Mouse (Mus musculus) lung, embryonic 16.5 days (tissue): Measurements from ENCODE around the gene Inha. TPM values are rescaled to one million over a fixed set of nuclear protein-coding genes. Genes with fewer than 3 reads are reported as not detected.

ENCODE experiments used
- ATAC-seq: fragments of 200-750 bp; cut with Nextera tagmentation; 2 replicates; pipeline ENCODE4 v1.8.0; 2017; ENCODE audit warnings: low read depth, mild to moderate bottlenecking, moderate library complexity
- H3K27ac ChIP-seq: fragments of 300-500 bp; sonication (generic); 2 replicates; pipeline ENCODE4 v1.5.1; 2014; ENCODE audit warnings: mild to moderate bottlenecking, control low read depth, low read length
- H3K27me3 ChIP-seq: fragments of 300-500 bp; sonication (generic); 2 replicates; pipeline ENCODE4 v1.6.1; 2014; ENCODE audit warnings: low read depth, low read length, mixed read lengths; ENCODE audit not compliant: control insufficient read depth, insufficient read depth
- H3K36me3 ChIP-seq: fragments of 300-500 bp; sonication (generic); 2 replicates; pipeline ENCODE4 v1.6.1; 2014; ENCODE audit warnings: low read length; ENCODE audit not compliant: control insufficient read depth, insufficient read depth
- H3K4me1 ChIP-seq: fragments of 300-500 bp; sonication (generic); replicated peaks from 2 replicates; pipeline ENCODE4 v1.6.1; 2014; ENCODE audit warnings: low read length, mixed read lengths; ENCODE audit not compliant: control insufficient read depth, insufficient read depth
- H3K4me2 ChIP-seq: fragments of 300-500 bp; sonication (generic); 2 replicates; pipeline ENCODE4 v1.6.1; 2014; ENCODE audit warnings: low read depth, low read length, control low read depth
- H3K4me3 ChIP-seq: fragments of 300-500 bp; sonication (generic); 2 replicates; pipeline ENCODE4 v1.5.1; 2014; ENCODE audit warnings: mild to moderate bottlenecking, low read length, control low read depth
- H3K9ac ChIP-seq: fragments of 300-500 bp; sonication (generic); 2 replicates; pipeline ENCODE4 v1.6.1; 2014; ENCODE audit warnings: low read length, control low read depth
- H3K9me3 ChIP-seq: fragments of 300-500 bp; sonication (generic); 2 replicates; pipeline ENCODE4 v1.6.1; 2016; ENCODE audit warnings: low read length; ENCODE audit not compliant: control insufficient read depth
- WGBS: fragments of 180-500 bp; shearing (Covaris S2); extraction: QIAGEN DNeasy Blood & Tissue Kit; methylation state at CpG from one replicate; pipeline ENCODE4 v1.1.7; 2014; 5-methylcytosine and 5-hydroxymethylcytosine counted together
- polyA plus RNA-seq: library from polyadenylated mRNA; unstranded; fragments of >200 nt; fragmentation: Nextera tagmentation; extraction: Ambion mirVana; gene quantifications from 2 replicates; pipeline ENCODE4 v1.2.1, GENCODE M21; 2015

Gene Inha
- polyA plus RNA-seq, 1 experiment from 2014 or later, result 3.8 TPM

DNA sequence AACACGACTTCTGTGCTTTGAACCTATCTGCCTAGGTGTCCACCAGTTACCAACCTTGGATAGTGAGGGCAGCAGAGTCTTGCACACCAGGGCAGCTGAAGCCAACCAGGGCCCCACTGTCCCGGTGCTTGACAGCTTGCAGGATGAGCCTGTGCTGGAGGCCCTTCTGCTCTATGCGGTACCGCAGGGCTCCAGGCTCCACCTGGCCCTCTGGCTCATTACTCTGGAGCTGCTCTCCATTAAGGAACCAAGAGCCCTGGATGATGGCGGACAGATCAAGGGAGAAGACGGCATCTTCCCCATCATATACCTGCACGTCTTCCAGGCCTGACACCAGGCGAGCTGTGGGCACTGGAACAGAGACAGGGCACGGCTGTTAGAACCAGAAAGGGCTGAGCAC lies 5.0 kb upstream of the Inha start:
- H3K4me3 ChIP-seq, result no peak overlapping the region
- H3K27me3 ChIP-seq, result no peaks in the 10 kb centered on the region
- no peaks in the 10 kb centered on the region for H3K9me3 ChIP-seq
- peaks cover 13% of the 10 kb centered on the region for H3K4me1 ChIP-seq
- no peak overlapping the region for H3K27ac ChIP-seq
- no peak overlapping the region for H3K4me2 ChIP-seq
- ATAC-seq, result no peak
- H3K36me3 ChIP-seq, result peaks cover 43% of the 10 kb centered on the region
- WGBS, result 91% methylated on average over 9 of the region's 9 CpGs
- no peak overlapping the region for H3K9ac ChIP-seq

DNA sequence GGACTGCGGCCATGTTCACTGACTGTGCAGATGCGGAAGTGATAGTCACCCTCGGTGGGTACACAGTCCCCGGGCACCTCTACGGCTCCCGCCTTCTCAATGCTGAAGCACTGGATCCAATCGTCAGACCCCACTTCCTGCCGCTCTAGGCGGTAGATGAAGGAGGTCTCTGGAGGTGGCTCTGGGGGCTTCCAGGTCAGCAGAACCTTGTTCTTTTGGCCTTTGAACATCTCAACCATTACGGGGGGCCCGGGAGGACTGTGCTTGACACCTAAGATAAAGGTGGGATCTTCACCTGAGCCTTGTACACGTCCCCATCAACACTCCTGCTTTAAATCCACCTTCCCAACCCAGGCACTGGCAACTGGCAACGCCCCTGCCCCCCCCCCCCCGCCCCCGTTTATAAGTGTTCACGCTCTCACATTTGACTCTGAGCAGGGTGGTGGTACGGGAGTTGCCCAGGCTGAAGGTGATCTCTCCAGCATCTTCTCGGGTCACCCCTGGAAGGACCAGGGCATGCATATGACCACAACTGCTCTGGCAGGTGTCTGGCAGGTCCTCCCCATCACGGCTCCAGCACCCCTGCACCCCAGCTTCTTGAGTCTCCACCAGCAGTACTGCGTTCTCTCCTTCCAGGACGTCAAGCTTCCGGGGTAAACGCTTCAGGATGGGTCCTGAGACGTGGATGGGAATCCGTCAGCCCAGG lies 3.8 kb upstream of the Inha start:
- ATAC-seq, result no peak
- H3K4me1 ChIP-seq, result peaks cover 13% of the 10 kb centered on the region
- 81% methylated on average over 24 of the region's 25 CpGs for WGBS
- peaks cover 33% of the 10 kb centered on the region for H3K36me3 ChIP-seq
- no peak overlapping the region for H3K4me3 ChIP-seq
- no peaks in the 10 kb centered on the region for H3K9me3 ChIP-seq
- no peaks in the 10 kb centered on the region for H3K27me3 ChIP-seq
- H3K4me2 ChIP-seq, result no peak overlapping the region
- no peak overlapping the region for H3K27ac ChIP-seq
- H3K9ac ChIP-seq, result no peak overlapping the region

DNA sequence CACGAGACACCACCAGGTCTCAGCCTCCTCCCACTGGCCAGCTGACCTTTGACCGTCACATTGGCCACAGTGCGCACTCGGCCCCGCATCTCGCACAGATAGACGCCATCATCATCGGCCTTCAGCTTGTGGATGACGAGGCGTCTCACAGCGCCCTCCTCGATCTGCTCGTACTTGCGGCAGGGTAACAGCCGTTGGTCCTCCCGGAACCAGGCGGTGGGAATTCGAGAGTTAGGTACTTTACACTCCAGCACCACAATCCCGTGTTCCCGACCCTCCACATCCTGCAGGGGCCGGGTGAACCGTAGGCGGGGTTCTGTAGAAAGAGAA lies 3.3 kb upstream of the Inha start:
- H3K9ac ChIP-seq, result peak overlapping the region; percentile 33; the same call in 1 of the 2 replicates
- no peaks in the 10 kb centered on the region for H3K9me3 ChIP-seq
- H3K27ac ChIP-seq, result no peak overlapping the region
- 70% methylated on average over 23 of the region's 23 CpGs for WGBS
- no peaks in the 10 kb centered on the region for H3K27me3 ChIP-seq
- H3K4me3 ChIP-seq, result peak overlapping the region; percentile 7; the same call in 1 of the 2 replicates
- H3K4me1 ChIP-seq, result peaks cover 13% of the 10 kb centered on the region
- H3K36me3 ChIP-seq, result peaks cover 28% of the 10 kb centered on the region
- H3K4me2 ChIP-seq, result peak overlapping the region; percentile 96
- no peak for ATAC-seq

DNA sequence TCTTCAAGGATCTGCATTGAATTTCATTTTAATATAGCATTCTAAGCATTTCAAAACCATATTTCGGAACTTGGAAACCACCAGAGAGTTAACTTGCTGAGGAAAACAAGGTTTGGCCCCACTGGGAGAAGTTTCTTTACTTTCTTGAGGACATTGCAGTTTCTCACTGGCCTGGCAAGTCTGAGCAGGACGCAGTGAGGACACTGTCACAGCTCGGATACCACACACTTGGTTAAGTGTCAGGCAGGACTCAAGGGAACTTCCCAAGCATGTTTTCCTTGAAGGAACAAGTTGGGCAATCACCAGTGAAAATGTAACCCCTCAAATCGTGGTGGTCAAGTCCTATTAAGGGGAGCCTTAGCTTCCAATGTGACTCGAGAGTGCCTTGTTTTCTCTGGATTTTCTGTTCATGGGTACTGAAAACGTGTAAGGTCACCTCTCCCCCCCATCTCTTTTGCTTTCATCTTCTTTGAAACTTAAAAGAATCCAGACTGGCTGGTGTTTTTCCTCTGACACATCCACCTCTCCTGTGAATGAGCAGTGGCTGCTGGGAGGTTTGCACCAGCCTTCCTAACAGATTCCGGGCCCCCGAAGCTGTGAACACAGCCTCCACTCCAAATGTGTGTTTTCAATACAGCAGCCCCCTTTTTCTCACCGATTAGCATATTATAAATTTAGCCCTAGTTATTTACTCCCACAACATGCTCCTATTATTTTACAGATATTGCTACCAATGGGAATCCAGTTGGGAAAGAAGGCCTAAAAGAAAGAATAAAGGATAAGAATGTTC lies 2.4 kb upstream of the Inha start:
- Histone ChIP-seq H3K27me3 (no peaks in the 10 kb centered on the region), H3K4me3 (peak overlapping the region; percentile 69), H3K9me3 (no peaks in the 10 kb centered on the region), H3K4me2 (peak overlapping the region; percentile 96), H3K36me3 (peaks cover 25% of the 10 kb centered on the region), H3K4me1 (peaks cover 13% of the 10 kb centered on the region), H3K27ac (no peak overlapping the region), H3K9ac (peak overlapping the region; percentile 99)
- 46% methylated on average over 9 of the region's 9 CpGs for WGBS
- no peak for ATAC-seq

DNA sequence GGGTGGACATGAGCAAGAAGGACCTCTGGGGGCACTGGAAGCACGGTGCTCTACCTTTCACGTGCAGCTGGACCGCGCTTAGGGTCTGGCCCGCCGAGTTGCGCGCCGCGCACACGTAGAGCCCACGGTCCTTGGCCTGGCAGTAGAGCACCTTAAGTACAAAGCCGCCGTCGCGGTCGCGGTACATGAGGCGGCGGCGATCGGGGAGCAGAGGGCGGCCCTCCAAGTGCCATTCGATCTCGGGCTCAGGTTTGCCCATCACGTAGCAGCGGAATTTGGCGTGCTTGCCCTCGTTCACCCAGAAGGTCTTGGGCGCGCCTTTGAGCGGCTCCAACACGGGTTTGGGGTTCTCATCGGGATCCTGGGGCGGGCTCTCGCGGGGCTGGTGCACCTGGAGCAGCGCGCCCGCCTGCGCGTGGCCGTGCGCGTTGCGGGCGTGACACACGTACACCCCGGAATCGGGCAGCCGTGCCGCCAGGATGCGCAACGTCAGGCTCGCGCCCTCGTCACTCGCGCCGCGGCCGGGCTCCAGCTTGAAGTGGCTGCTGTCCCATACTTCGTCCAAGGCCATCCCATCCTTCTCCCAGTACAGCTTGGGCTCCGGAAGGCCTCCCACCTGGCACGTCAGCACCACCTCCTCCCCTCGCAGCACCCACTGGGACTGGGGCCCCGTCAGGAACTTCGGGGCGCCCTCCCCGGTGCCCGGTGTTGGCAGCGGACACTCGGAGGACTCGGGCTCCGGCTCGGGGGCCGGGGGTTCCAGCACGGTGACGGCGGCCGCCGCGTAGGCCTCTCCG lies 1.5 kb upstream of the Inha start:
- Histone ChIP-seq H3K4me1 (peaks cover 13% of the 10 kb centered on the region), H3K9me3 (no peaks in the 10 kb centered on the region), H3K4me3 (peak overlapping the region; percentile 69), H3K4me2 (peak overlapping the region; percentile 96), H3K36me3 (peaks cover 20% of the 10 kb centered on the region), H3K9ac (peak overlapping the region; percentile 99), H3K27me3 (no peaks in the 10 kb centered on the region), H3K27ac (peak overlapping the region; percentile 93)
- ATAC-seq, result peak; percentile 56
- WGBS, result under 1% methylated on average over 75 of the region's 84 CpGs

DNA sequence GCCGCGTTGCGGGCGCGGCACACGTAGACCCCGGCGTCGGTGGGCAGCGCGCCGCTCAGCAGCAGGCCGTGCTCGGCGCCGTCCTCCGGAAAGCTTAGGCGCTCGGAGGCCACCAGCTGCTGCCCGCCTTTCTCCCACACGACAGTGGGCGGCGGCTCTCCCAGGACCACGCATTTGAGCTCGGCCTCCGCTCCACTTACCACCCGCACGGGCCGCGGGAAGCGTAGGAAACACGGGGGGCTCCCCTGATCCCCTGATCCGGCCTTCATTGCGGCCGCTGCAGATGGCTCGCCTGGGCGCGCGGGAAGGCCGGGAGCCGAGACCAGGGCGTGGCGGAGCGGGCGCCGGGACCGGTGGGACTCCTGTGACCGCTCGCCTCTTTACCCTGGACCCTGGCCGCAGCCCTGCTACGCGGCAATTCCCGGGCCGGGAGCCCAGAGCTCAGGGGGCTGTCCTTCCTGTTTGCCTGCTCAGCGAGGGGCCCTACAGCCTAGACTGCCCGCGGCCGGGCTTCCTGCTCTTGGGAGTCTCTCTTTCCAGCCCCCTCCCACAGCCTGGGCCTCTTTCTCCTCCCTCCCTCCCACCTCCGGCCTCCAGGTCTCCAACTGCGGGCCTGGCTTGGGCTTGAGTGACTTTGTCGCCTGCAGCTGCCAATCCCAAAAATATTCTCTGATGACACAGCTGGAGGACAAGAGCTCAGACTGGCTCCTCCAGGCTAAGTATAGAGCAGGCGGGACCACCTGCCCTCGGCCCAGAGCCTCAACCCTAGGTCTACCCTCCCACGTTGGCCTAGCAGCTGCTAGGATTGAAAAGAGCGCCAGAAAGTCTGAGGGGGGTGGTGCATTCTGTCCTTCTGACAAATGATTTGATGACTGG lies 683 bp upstream of the Inha start, which contains the start of gene Obsl1:
Obsl1 (minus strand) TSS at position 497 of the 876 bp plus-strand sequence.
- peaks cover 13% of the 10 kb centered on the region for H3K4me1 ChIP-seq
- ATAC-seq, result peak; percentile 95
- peaks cover 12% of the 10 kb centered on the region for H3K36me3 ChIP-seq
- peak within 1 kb of the TSS; percentile 69 for H3K4me3 ChIP-seq
- WGBS, result under 1% methylated on average over 63 of the region's 65 CpGs
- no peaks in the 10 kb centered on the region for H3K27me3 ChIP-seq
- peak within 1 kb of the TSS; percentile 93 for H3K27ac ChIP-seq
- peak within 1 kb of the TSS; percentile 96 for H3K4me2 ChIP-seq
- peak within 1 kb of the TSS; percentile 99 for H3K9ac ChIP-seq
- H3K9me3 ChIP-seq, result no peaks in the 10 kb centered on the region

DNA sequence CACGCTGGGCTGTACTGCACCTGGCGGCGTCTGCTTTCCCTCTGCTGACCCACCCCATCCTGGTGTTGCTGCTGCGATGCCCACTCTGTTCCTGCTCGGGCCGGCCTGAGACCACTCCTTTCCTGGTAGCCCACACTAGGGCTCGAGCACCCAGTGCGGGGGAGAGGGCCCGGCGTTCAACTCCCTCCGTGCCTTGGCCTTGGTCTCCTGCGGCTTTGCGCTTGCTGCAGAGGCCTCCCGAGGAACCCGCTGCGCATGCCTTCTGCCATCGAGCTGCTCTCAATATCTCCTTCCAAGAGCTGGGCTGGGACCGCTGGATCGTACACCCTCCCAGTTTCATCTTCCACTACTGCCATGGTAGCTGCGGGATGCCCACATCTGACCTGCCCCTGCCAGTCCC lies 2.7 kb downstream of the Inha start:
- Histone ChIP-seq H3K4me3 (no peak overlapping the region), H3K27ac (no peak overlapping the region), H3K9ac (no peak overlapping the region), H3K4me2 (no peak overlapping the region), H3K9me3 (no peaks in the 10 kb centered on the region), H3K36me3 (no peaks in the 10 kb centered on the region), H3K27me3 (no peaks in the 10 kb centered on the region), H3K4me1 (peaks cover 2% of the 10 kb centered on the region)
- 59% methylated on average over 20 of the region's 20 CpGs for WGBS
- ATAC-seq, result no peak

DNA sequence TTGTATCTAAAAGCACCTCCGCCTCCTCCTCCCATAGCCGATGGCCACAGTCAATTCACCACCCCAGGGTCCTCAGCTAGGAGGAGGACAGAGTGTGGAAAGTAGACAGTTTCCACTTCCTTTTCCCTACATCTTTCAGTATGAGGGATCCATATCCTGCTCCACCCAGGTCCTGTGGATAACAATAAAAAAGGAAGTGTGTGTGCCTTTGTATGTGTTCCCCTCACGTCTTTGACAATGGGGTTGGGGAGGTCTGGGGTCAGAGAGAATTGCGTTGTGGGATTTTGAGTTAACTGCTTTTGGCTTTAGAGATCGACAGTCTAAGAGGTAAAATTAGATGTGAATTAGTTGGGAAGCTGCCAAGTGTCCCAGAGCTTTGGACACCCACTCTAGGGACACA lies 3.3 kb downstream of the Inha start:
- no peak overlapping the region for H3K27ac ChIP-seq
- no peaks in the 10 kb centered on the region for H3K27me3 ChIP-seq
- ATAC-seq, result no peak
- no peak overlapping the region for H3K4me2 ChIP-seq
- WGBS, result 61% methylated on average over 5 of the region's 5 CpGs
- H3K9ac ChIP-seq, result no peak overlapping the region
- H3K9me3 ChIP-seq, result no peaks in the 10 kb centered on the region
- no peaks in the 10 kb centered on the region for H3K36me3 ChIP-seq
- H3K4me1 ChIP-seq, result no peaks in the 10 kb centered on the region; the same call in none of the 2 replicates
- H3K4me3 ChIP-seq, result no peak overlapping the region
